ENCODE assay signal across 8 mouse cellular contexts in genomic region chr2:76968919-76969318, GRCm38 (mm10). TPM values are rescaled to one million over a fixed set of nuclear protein-coding genes. Genes with fewer than 3 reads are reported as not detected.
A peak's percentile ranks its signal among the peaks of the same experiment; 100 is the strongest.
DNase-seq lines count a peak whose midpoint lies in the region; ATAC-seq and TF ChIP-seq lines count a peak whose summit lies in the region.

No protein-coding gene starts in this region.

- no peak for TF ChIP-seq POLR2A in limb, embryonic 14.5 days (IDR thresholded peaks at IDR 0.05; ENCODE audit: borderline replicate concordance, extremely low read depth, insufficient read depth, insufficient read length)

- ATAC-seq in intestine, embryonic 14.5 days (replicated peaks; ENCODE audit: low FRiP score, low TSS enrichment, low read depth), result no peak; the same call in 1 of the 2 replicates
- ATAC-seq in intestine, embryonic 15.5 days, result no peak
- peak; percentile 89; the same call in 1 of the 2 replicates for ATAC-seq in kidney, embryonic 16.5 days (ENCODE audit: low FRiP score, low TSS enrichment)
- ATAC-seq in limb, embryonic 14.5 days (ENCODE audit: low FRiP score, low read depth), result peak; percentile 46; the same call in 1 of the 2 replicates

- H3K27ac ChIP-seq in intestine, embryonic 14.5 days (ENCODE audit: low read depth), result no peak overlapping the region
- H3K27ac ChIP-seq in intestine, embryonic 15.5 days, result no peak overlapping the region
- no peak overlapping the region for H3K27ac ChIP-seq in kidney, embryonic 16.5 days (ENCODE audit: low read length)
- no peak overlapping the region for H3K27ac ChIP-seq in limb, embryonic 14.5 days (replicated peaks; ENCODE audit: low read depth, low read length)

- H3K9ac ChIP-seq in intestine, embryonic 14.5 days (ENCODE audit: low read length), result no peak overlapping the region
- no peak overlapping the region for H3K9ac ChIP-seq in intestine, embryonic 15.5 days
- no peak overlapping the region for H3K9ac ChIP-seq in kidney, embryonic 16.5 days (replicated peaks; ENCODE audit: low read length)
- no peak overlapping the region for H3K9ac ChIP-seq in limb, embryonic 14.5 days (ENCODE audit: low read depth, low read length, severe bottlenecking)

- no peaks in the 10 kb centered on the region for H3K36me3 ChIP-seq in intestine, embryonic 14.5 days (ENCODE audit: control insufficient read depth, insufficient read depth, low read length)
- H3K36me3 ChIP-seq in intestine, embryonic 15.5 days, result no peaks in the 10 kb centered on the region
- no peaks in the 10 kb centered on the region for H3K36me3 ChIP-seq in kidney, embryonic 16.5 days (ENCODE audit: insufficient read depth, low read length)
- no peaks in the 10 kb centered on the region for H3K36me3 ChIP-seq in limb, embryonic 14.5 days (ENCODE audit: control insufficient read depth, insufficient read depth, low read length)

- H3K4me2 ChIP-seq in intestine, embryonic 14.5 days (ENCODE audit: low read length), result no peak overlapping the region
- H3K4me2 ChIP-seq in intestine, embryonic 15.5 days (replicated peaks), result no peak overlapping the region
- H3K4me2 ChIP-seq in kidney, embryonic 16.5 days (replicated peaks; ENCODE audit: low read depth, low read length), result no peak overlapping the region
- H3K4me2 ChIP-seq in limb, embryonic 14.5 days (replicated peaks; ENCODE audit: low read depth, low read length, severe bottlenecking), result no peak overlapping the region

- DNase-seq in intestine, embryonic 14.5 days (ENCODE audit: low spot score), result peak; percentile 88
- DNase-seq in cerebellum, postnatal 10 days, result peak; percentile 93 to 96
- DNase-seq in frontal cortex, postnatal 14 days (ENCODE audit: low spot score in 2 of 2), result peak; percentile 46 to 72
- peak; percentile 86 for DNase-seq in limb, embryonic 14.5 days (ENCODE audit: low spot score)
- DNase-seq in neural tube, embryonic 10.5 days (ENCODE audit: extremely low spot score, low spot score), result peak; percentile 68
- DNase-seq in testis, postnatal 14 days (ENCODE audit: low spot score), result peak; percentile 61

- WGBS in intestine, embryonic 14.5 days, result 24% methylated on average over 8 of the region's 8 CpGs
- WGBS in intestine, embryonic 15.5 days, result 27% methylated on average over 8 of the region's 8 CpGs
- WGBS in kidney, embryonic 16.5 days, result 25% methylated on average over 8 of the region's 8 CpGs
- 25% methylated on average over 8 of the region's 8 CpGs for whole genome bisulfite sequencing in limb, embryonic 14.5 days

- no peaks in the 10 kb centered on the region for H3K27me3 ChIP-seq in intestine, embryonic 14.5 days (replicated peaks; ENCODE audit: control insufficient read depth, insufficient read depth, low read length)
- no peaks in the 10 kb centered on the region for H3K27me3 ChIP-seq in intestine, embryonic 15.5 days (replicated peaks)
- no peaks in the 10 kb centered on the region for H3K27me3 ChIP-seq in kidney, embryonic 16.5 days (ENCODE audit: insufficient read depth, low read length)
- H3K27me3 ChIP-seq in limb, embryonic 14.5 days (ENCODE audit: control insufficient read depth, insufficient read depth, low read length), result no peaks in the 10 kb centered on the region

- no peaks in the 10 kb centered on the region for H3K9me3 ChIP-seq in intestine, embryonic 14.5 days (ENCODE audit: control insufficient read depth, low read length)
- no peaks in the 10 kb centered on the region for H3K9me3 ChIP-seq in intestine, embryonic 15.5 days
- H3K9me3 ChIP-seq in kidney, embryonic 16.5 days (ENCODE audit: low read length), result no peaks in the 10 kb centered on the region
- H3K9me3 ChIP-seq in limb, embryonic 14.5 days (ENCODE audit: control insufficient read depth, low read length), result no peaks in the 10 kb centered on the region

- H3K4me1 ChIP-seq in intestine, embryonic 14.5 days (replicated peaks; ENCODE audit: control insufficient read depth, insufficient read depth, low read length), result no peaks in the 10 kb centered on the region
- no peaks in the 10 kb centered on the region for H3K4me1 ChIP-seq in intestine, embryonic 15.5 days (replicated peaks)
- H3K4me1 ChIP-seq in kidney, embryonic 16.5 days (ENCODE audit: insufficient read depth, low read length), result no peaks in the 10 kb centered on the region
- 0 out of 2 replicates have a peak, but pooled peaks cover 4% of the 10 kb centered on the region for H3K4me1 ChIP-seq in limb, embryonic 14.5 days (ENCODE audit: control insufficient read depth, insufficient read depth, low read length)

- H3K4me3 ChIP-seq in intestine, embryonic 14.5 days (ENCODE audit: low read depth, low read length), result no peak overlapping the region
- H3K4me3 ChIP-seq in intestine, embryonic 15.5 days (replicated peaks), result no peak overlapping the region
- no peak overlapping the region for H3K4me3 ChIP-seq in kidney, embryonic 16.5 days (ENCODE audit: low read length)
- no peak overlapping the region for H3K4me3 ChIP-seq in limb, embryonic 14.5 days (replicated peaks; ENCODE audit: low read length)

RNA-seq across cellular contexts. Expression of gene Ttn, which starts 13.4 kb away (rescaled TPM):
- 0.04 and 0.05 TPM in 2 replicates for polyA plus RNA-seq in intestine, embryonic 14.5 days (2014; fragmentation: Nextera tagmentation; extraction: Ambion mirVana)
- 0.76 and 1.3 TPM in 2 replicates for polyA plus RNA-seq in intestine, embryonic 15.5 days (2015; fragmentation: Nextera tagmentation; extraction: Ambion mirVana)
- polyA plus RNA-seq in kidney, embryonic 16.5 days (2015; fragmentation: Nextera tagmentation; extraction: Ambion mirVana), result 4.1 and 5.4 TPM in 2 replicates
- polyA plus RNA-seq in limb, embryonic 14.5 days (2012; rRNA removed), result 10.1 and 15.8 TPM in 2 replicates
- 81.1 and 99.0 TPM in 2 replicates for polyA plus RNA-seq in limb, embryonic 14.5 days (2014; fragmentation: Nextera tagmentation; extraction: Ambion mirVana)

Comparison
In these comparisons a context has a peak if more than half of its experiments do, and no peak if none do; other contexts are left out.
1. ATAC-seq: peak in kidney, embryonic 16.5 days (single experiment) and limb, embryonic 14.5 days (single experiment); none in intestine, embryonic 14.5 days (single experiment) and intestine, embryonic 15.5 days (single experiment).
2. Peak in every context shown above with its lines, with median percentiles within 50 percentile points of each other: DNase-seq.